Mouse (Mus musculus): ENCODE measurements around the gene Ptpn21. TPM values are rescaled to one million over a fixed set of nuclear protein-coding genes. Genes with fewer than 3 reads are reported as not detected.

The Ptpn21 gene
- polyA plus RNA-seq, 1 experiment, result 10.9 TPM

- TF ChIP-seq POLR2A (IDR thresholded peaks at IDR 0.05; ENCODE audit: control insufficient read depth, low read depth, low read length), result no peak
- Histone ChIP-seq H3K36me3 (ENCODE audit: control insufficient read depth, insufficient read depth, low read length) (peaks cover 1% of the 10 kb centered on the region; the same call in 1 of the 2 replicates), H3K27me3 (ENCODE audit: control insufficient read depth, insufficient read depth, low read length) (no peaks in the 10 kb centered on the region), H3K4me1 (ENCODE audit: control insufficient read depth, insufficient read depth, low read length) (peaks cover 2% of the 10 kb centered on the region), H3K4me3 (ENCODE audit: control insufficient read depth, low read depth, low read length) (peak overlapping the region; percentile 31; the same call in 1 of the 2 replicates), H3K27ac (ENCODE audit: control insufficient read depth, insufficient read depth, low read depth, low read length) (peak overlapping the region; percentile 59)
Observed at GRCm38 (mm10) chr12:98683171-98683570, 54.0 kb downstream of the Ptpn21 start.

GRCm38 (mm10) chr12:98682196-98682595 is 55.0 kb downstream of the Ptpn21 start:
- Histone ChIP-seq H3K27ac (ENCODE audit: control insufficient read depth, insufficient read depth, low read depth, low read length) (no peak overlapping the region), H3K27me3 (ENCODE audit: control insufficient read depth, insufficient read depth, low read length) (no peaks in the 10 kb centered on the region), H3K4me1 (ENCODE audit: control insufficient read depth, insufficient read depth, low read length) (peaks cover 2% of the 10 kb centered on the region), H3K4me3 (ENCODE audit: control insufficient read depth, low read depth, low read length) (no peak overlapping the region), H3K36me3 (ENCODE audit: control insufficient read depth, insufficient read depth, low read length) (peaks cover 1% of the 10 kb centered on the region; the same call in 1 of the 2 replicates)
- TF ChIP-seq CTCF (IDR thresholded peaks at IDR 0.05; ENCODE audit: control insufficient read depth, insufficient read depth, insufficient replicate concordance, low read depth, low read length), result no peak

GRCm38 (mm10) chr12:98679906-98680305 is 57.3 kb downstream of the Ptpn21 start:
- Histone ChIP-seq H3K4me1 (ENCODE audit: control insufficient read depth, insufficient read depth, low read length) (no peaks in the 10 kb centered on the region), H3K27ac (ENCODE audit: control insufficient read depth, insufficient read depth, low read depth, low read length) (no peak overlapping the region), H3K27me3 (ENCODE audit: control insufficient read depth, insufficient read depth, low read length) (no peaks in the 10 kb centered on the region), H3K4me3 (ENCODE audit: control insufficient read depth, low read depth, low read length) (no peak overlapping the region), H3K36me3 (ENCODE audit: control insufficient read depth, insufficient read depth, low read length) (peaks cover 1% of the 10 kb centered on the region; the same call in 1 of the 2 replicates)
- TF ChIP-seq POLR2A (IDR thresholded peaks at IDR 0.05; ENCODE audit: control insufficient read depth, low read depth, low read length) (no peak), CTCF (IDR thresholded peaks at IDR 0.05; ENCODE audit: control insufficient read depth, insufficient read depth, insufficient replicate concordance, low read depth, low read length) (no peak)

- H3K36me3 ChIP-seq (ENCODE audit: control insufficient read depth, insufficient read depth, low read length), result no peaks in the 10 kb centered on the region; the same call in 1 of the 2 replicates
- no peaks in the 10 kb centered on the region for H3K4me1 ChIP-seq (ENCODE audit: control insufficient read depth, insufficient read depth, low read length)
- no peaks in the 10 kb centered on the region for H3K27me3 ChIP-seq (ENCODE audit: control insufficient read depth, insufficient read depth, low read length)
- H3K27ac ChIP-seq (ENCODE audit: control insufficient read depth, insufficient read depth, low read depth, low read length), result no peak overlapping the region
- TF ChIP-seq POLR2A (IDR thresholded peaks at IDR 0.05; ENCODE audit: control insufficient read depth, low read depth, low read length), result no peak
- TF ChIP-seq CTCF (IDR thresholded peaks at IDR 0.05; ENCODE audit: control insufficient read depth, insufficient read depth, insufficient replicate concordance, low read depth, low read length), result no peak
- no peak overlapping the region for H3K4me3 ChIP-seq (ENCODE audit: control insufficient read depth, low read depth, low read length)
Observed at GRCm38 (mm10) chr12:98677336-98677735, 59.9 kb downstream of the Ptpn21 start.

GRCm38 (mm10) chr12:98676861-98677260 is 60.3 kb downstream of the Ptpn21 start:
- Histone ChIP-seq H3K36me3 (ENCODE audit: control insufficient read depth, insufficient read depth, low read length) (no peaks in the 10 kb centered on the region; the same call in 1 of the 2 replicates), H3K27ac (ENCODE audit: control insufficient read depth, insufficient read depth, low read depth, low read length) (no peak overlapping the region), H3K27me3 (ENCODE audit: control insufficient read depth, insufficient read depth, low read length) (no peaks in the 10 kb centered on the region), H3K4me1 (ENCODE audit: control insufficient read depth, insufficient read depth, low read length) (no peaks in the 10 kb centered on the region), H3K4me3 (ENCODE audit: control insufficient read depth, low read depth, low read length) (no peak overlapping the region)
- TF ChIP-seq CTCF (IDR thresholded peaks at IDR 0.05; ENCODE audit: control insufficient read depth, insufficient read depth, insufficient replicate concordance, low read depth, low read length) (no peak), POLR2A (IDR thresholded peaks at IDR 0.05; ENCODE audit: control insufficient read depth, low read depth, low read length) (no peak)

GRCm38 (mm10) chr12:98674627-98675143 is 62.5 kb downstream of the Ptpn21 start:
- 0 out of 2 replicates have a peak, but pooled peaks have one; percentile 19 for TF ChIP-seq POLR2A (IDR thresholded peaks at IDR 0.05; ENCODE audit: control insufficient read depth, low read depth, low read length)
- TF ChIP-seq CTCF (IDR thresholded peaks at IDR 0.05; ENCODE audit: control insufficient read depth, insufficient read depth, insufficient replicate concordance, low read depth, low read length), result peak; percentile 80; the same call in 1 of the 2 replicates
- Histone ChIP-seq H3K27ac (ENCODE audit: control insufficient read depth, insufficient read depth, low read depth, low read length) (peak overlapping the region; percentile 68), H3K4me1 (ENCODE audit: control insufficient read depth, insufficient read depth, low read length) (no peaks in the 10 kb centered on the region), H3K4me3 (ENCODE audit: control insufficient read depth, low read depth, low read length) (peak overlapping the region; percentile 60), H3K27me3 (ENCODE audit: control insufficient read depth, insufficient read depth, low read length) (no peaks in the 10 kb centered on the region), H3K36me3 (ENCODE audit: control insufficient read depth, insufficient read depth, low read length) (no peaks in the 10 kb centered on the region; the same call in 1 of the 2 replicates)

GRCm38 (mm10) chr12:98673879-98674278 is 63.3 kb downstream of the Ptpn21 start:
- no peaks in the 10 kb centered on the region for H3K4me1 ChIP-seq (ENCODE audit: control insufficient read depth, insufficient read depth, low read length)
- no peak overlapping the region for H3K27ac ChIP-seq (ENCODE audit: control insufficient read depth, insufficient read depth, low read depth, low read length)
- TF ChIP-seq POLR2A (IDR thresholded peaks at IDR 0.05; ENCODE audit: control insufficient read depth, low read depth, low read length), result no peak
- no peak for TF ChIP-seq CTCF (IDR thresholded peaks at IDR 0.05; ENCODE audit: control insufficient read depth, insufficient read depth, insufficient replicate concordance, low read depth, low read length)
- H3K36me3 ChIP-seq (ENCODE audit: control insufficient read depth, insufficient read depth, low read length), result no peaks in the 10 kb centered on the region; the same call in 1 of the 2 replicates
- H3K4me3 ChIP-seq (ENCODE audit: control insufficient read depth, low read depth, low read length), result no peak overlapping the region
- H3K27me3 ChIP-seq (ENCODE audit: control insufficient read depth, insufficient read depth, low read length), result no peaks in the 10 kb centered on the region
